Mouse (Mus musculus): ENCODE measurements around the gene Defb48. TPM values are rescaled to one million over a fixed set of nuclear protein-coding genes. Genes with fewer than 3 reads are reported as not detected.

Defb48 gene
- polyA plus RNA-seq, 1 experiment from 2014 or later = not detected

Other genes starting within 250 kb of the Defb48 start
- 17.9 and 19.4 TPM in 2 replicates for gene Ints6, start 223.3 kb downstream of the Defb48 start, polyA plus RNA-seq (2015; fragmentation: Nextera tagmentation; extraction: Ambion mirVana)
- gene Wdfy2, start 146.8 kb downstream of the Defb48 start, polyA plus RNA-seq (2015; fragmentation: Nextera tagmentation; extraction: Ambion mirVana) = 7.3 and 8.5 TPM in 2 replicates
- gene Defb47, start 13.6 kb upstream of the Defb48 start, polyA plus RNA-seq (2015; fragmentation: Nextera tagmentation; extraction: Ambion mirVana) = not detected in 2 replicates
- gene Defb43, start 27.3 kb upstream of the Defb48 start, polyA plus RNA-seq (2015; fragmentation: Nextera tagmentation; extraction: Ambion mirVana) = not detected in 2 replicates
- gene Defb42, start 62.5 kb upstream of the Defb48 start, polyA plus RNA-seq (2015; fragmentation: Nextera tagmentation; extraction: Ambion mirVana) = 0.37 TPM in 1 of 2 replicates, not detected in the other
- gene Defb30, start 65.5 kb upstream of the Defb48 start, polyA plus RNA-seq (2015; fragmentation: Nextera tagmentation; extraction: Ambion mirVana) = not detected in 2 replicates